In the genomic region with DNA sequence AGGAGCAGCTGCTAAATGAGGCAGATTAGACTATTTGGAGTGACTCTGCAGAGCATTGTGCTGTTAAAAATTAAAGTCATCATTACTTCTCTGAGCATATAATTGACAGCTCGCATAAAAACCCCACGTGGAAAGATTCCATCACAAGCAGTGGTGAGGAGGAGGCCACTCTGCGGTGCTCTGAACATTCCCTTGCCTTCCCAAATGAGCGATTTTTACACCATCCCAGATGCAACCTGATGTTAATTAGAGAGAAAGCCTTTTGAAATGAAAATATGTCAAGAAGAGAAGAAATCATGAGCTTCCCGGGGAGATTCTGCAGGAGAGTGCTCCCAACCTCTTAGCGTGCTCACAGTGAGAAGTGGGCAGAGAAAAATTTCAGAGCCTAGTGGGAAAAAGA, we compare ENCODE assay signal across 26 mouse cellular contexts. TPM values are rescaled to one million over a fixed set of nuclear protein-coding genes. Genes with fewer than 3 reads are reported as not detected.
DNase-seq lines count a peak whose midpoint lies in the region; ATAC-seq and TF ChIP-seq lines count a peak whose summit lies in the region.
"Had no signal": no experiment of that assay in that cellular context is flagged by ENCODE, and none has a peak within 500 bp of the region (broad histone marks: within the 10 kb centered on the region; RNA-seq: fewer than 3 reads in every experiment).

No protein-coding gene starts in this region.

- H3K27ac ChIP-seq in forebrain, postnatal 0 days (ENCODE audit: low read depth, low read length), result no peak overlapping the region
- H3K27ac ChIP-seq in forebrain, embryonic 15.5 days (replicated peaks), result no peak overlapping the region
- no peak overlapping the region for H3K27ac ChIP-seq in neural tube, embryonic 14.5 days (ENCODE audit: low read depth, low read length)
- H3K27ac ChIP-seq: embryonic facial prominence, embryonic 12.5 days; gastrocnemius, adult 2 months had no signal

- no peak overlapping the region for H3K9ac ChIP-seq in forebrain, postnatal 0 days
- no peak overlapping the region for H3K9ac ChIP-seq in forebrain, embryonic 15.5 days (replicated peaks)
- no peak overlapping the region for H3K9ac ChIP-seq in neural tube, embryonic 14.5 days (replicated peaks; ENCODE audit: low read depth, low read length)
- H3K9ac ChIP-seq: embryonic facial prominence, embryonic 12.5 days had no signal

- no peaks in the 10 kb centered on the region for H3K36me3 ChIP-seq in forebrain, postnatal 0 days (ENCODE audit: insufficient read depth)
- no peaks in the 10 kb centered on the region for H3K36me3 ChIP-seq in forebrain, embryonic 15.5 days
- H3K36me3 ChIP-seq in neural tube, embryonic 14.5 days (ENCODE audit: control insufficient read depth, insufficient read depth, low read length), result no peaks in the 10 kb centered on the region
- H3K36me3 ChIP-seq: embryonic facial prominence, embryonic 12.5 days had no signal

- TF ChIP-seq CTCF in forebrain, postnatal 0 days (IDR thresholded peaks at IDR 0.05; ENCODE audit: low read depth), result no peak

- no peak for DNase-seq in forebrain, postnatal 0 days
- peak; percentile 5 to 6 for DNase-seq in left cerebral cortex, postnatal 14 days (ENCODE audit: low spot score in 2 of 2)
- DNase-seq in left cerebral cortex, postnatal 4 days, result no peak
- no peak for DNase-seq in neural tube, embryonic 10.5 days (ENCODE audit: extremely low spot score, low spot score)
- DNase-seq in kidney, adult 18-20 months, result no peak
- DNase-seq: adrenal gland, postnatal 10 days; cerebellum, adult 11 months; cerebellum, postnatal 10 days; gastrocnemius, adult 2 months; heart, postnatal 10 days; kidney, adult 11 months; kidney, postnatal 10 days; lung, adult 18-20 months; right cerebral cortex, postnatal 14 days; spleen, adult 18-20 months had no signal

- no peak overlapping the region for H3K4me3 ChIP-seq in forebrain, postnatal 0 days (ENCODE audit: low read depth, low read length)
- no peak overlapping the region for H3K4me3 ChIP-seq in forebrain, embryonic 15.5 days
- no peak overlapping the region for H3K4me3 ChIP-seq in neural tube, embryonic 14.5 days (ENCODE audit: low read depth, low read length)
- H3K4me3 ChIP-seq: embryonic facial prominence, embryonic 12.5 days; erythroblast, embryonic 14.5 days; gastrocnemius, adult 2 months had no signal

- H3K9me3 ChIP-seq in forebrain, postnatal 0 days (ENCODE audit: low read length), result no peaks in the 10 kb centered on the region
- no peaks in the 10 kb centered on the region for H3K9me3 ChIP-seq in forebrain, embryonic 15.5 days
- H3K9me3 ChIP-seq in neural tube, embryonic 14.5 days (ENCODE audit: control insufficient read depth, low read length), result no peaks in the 10 kb centered on the region
- H3K9me3 ChIP-seq: embryonic facial prominence, embryonic 12.5 days had no signal

- ATAC-seq in forebrain, postnatal 0 days, result peak; percentile 55; the same call in 1 of the 2 replicates
- ATAC-seq in forebrain, embryonic 15.5 days (replicated peaks), result no peak
- ATAC-seq in neural tube, embryonic 14.5 days (ENCODE audit: low read depth), result 0 out of 2 replicates have a peak, but pooled peaks have one; percentile 16
- ATAC-seq: activated CD4-positive, CD25-positive, alpha-beta regulatory T cell, adult 4 months; CD4-positive, CD25-positive, alpha-beta regulatory T cell, adult 4 months; forebrain, embryonic 16.5 days had no signal

- 30% methylated on average over 6 of the region's 6 CpGs for WGBS in forebrain, postnatal 0 days
- WGBS in forebrain, embryonic 15.5 days, result 31% methylated on average over 6 of the region's 6 CpGs
- 24% methylated on average over 6 of the region's 6 CpGs for WGBS in neural tube, embryonic 14.5 days

- intact Hi-C loops in left cerebral cortex, postnatal 14 days (cut with DNase I), result no loop called here
- intact Hi-C loops in left cerebral cortex, postnatal 4 days (cut with DNase I), result no loop called here

- no peak overlapping the region for H3K4me2 ChIP-seq in forebrain, postnatal 0 days (ENCODE audit: low read depth)
- no peak overlapping the region for H3K4me2 ChIP-seq in forebrain, embryonic 15.5 days (replicated peaks)
- H3K4me2 ChIP-seq in neural tube, embryonic 14.5 days (ENCODE audit: low read depth, low read length), result no peak overlapping the region
- H3K4me2 ChIP-seq: embryonic facial prominence, embryonic 12.5 days; heart, embryonic 11.5 days; liver, embryonic 11.5 days had no signal

- H3K4me1 ChIP-seq in forebrain, postnatal 0 days (ENCODE audit: insufficient read depth), result no peaks in the 10 kb centered on the region
- peaks cover 9% of the 10 kb centered on the region for H3K4me1 ChIP-seq in forebrain, embryonic 15.5 days
- H3K4me1 ChIP-seq in neural tube, embryonic 14.5 days (ENCODE audit: control insufficient read depth, insufficient read depth, low read length), result peaks cover 7% of the 10 kb centered on the region; the same call in 1 of the 2 replicates

- H3K27me3 ChIP-seq in forebrain, postnatal 0 days (ENCODE audit: insufficient read depth, low read length), result no peaks in the 10 kb centered on the region
- no peaks in the 10 kb centered on the region; the same call in 1 of the 2 replicates for H3K27me3 ChIP-seq in forebrain, embryonic 15.5 days
- peaks cover 8% of the 10 kb centered on the region; the same call in 1 of the 2 replicates for H3K27me3 ChIP-seq in neural tube, embryonic 14.5 days (ENCODE audit: control insufficient read depth, insufficient read depth, low read length)

RNA-seq across cellular contexts. Expression of a gene that starts 4.1 kb away (rescaled TPM):
- total RNA-seq in forebrain, postnatal 0 days (2014; rRNA removed), result 0.08 and 0.10 TPM in 2 replicates
- 0.04 and 0.18 TPM in 2 replicates for polyA plus RNA-seq in forebrain, postnatal 0 days (2015; fragmentation: Nextera tagmentation; extraction: Ambion mirVana)
- not detected in 2 replicates for polyA plus RNA-seq in forebrain, embryonic 15.5 days (2015; fragmentation: Nextera tagmentation; extraction: Ambion mirVana)
- total RNA-seq in left cerebral cortex, postnatal 14 days (2021), result under 1 TPM; 0.17 to 0.29 TPM
- under 1 TPM; 0.18 to 0.24 TPM for total RNA-seq in left cerebral cortex, postnatal 4 days (2021)
- not detected in 2 replicates for polyA plus RNA-seq in neural tube, embryonic 14.5 days (2014; fragmentation: Nextera tagmentation; extraction: Ambion mirVana)
- total RNA-seq: gastrocnemius, adult 2 months; granulocyte monocyte progenitor cell, adult 5-6 weeks; megakaryocyte progenitor cell, adult 5-6 weeks had no signal
- polyA plus RNA-seq: activated CD4-positive, CD25-positive, alpha-beta regulatory T cell, adult 4 months; CD4-positive, CD25-positive, alpha-beta regulatory T cell, adult 4 months; erythroblast, embryonic 14.5 days; forebrain, embryonic 16.5 days had no signal

Comparison
In these comparisons a context has a peak if more than half of its experiments do, and no peak if none do; other contexts are left out.
1. DNase-seq: peak in left cerebral cortex, postnatal 14 days (2 of 2); none in forebrain, postnatal 0 days (single experiment), left cerebral cortex, postnatal 4 days (single experiment), neural tube, embryonic 10.5 days (single experiment) and kidney, adult 18-20 months (single experiment).